Mouse (Mus musculus): ENCODE results near the gene Egfl8.

GRCm38 (mm10) chr17:34623161-34623560, 7.4 kb upstream of the Egfl8 start:
- no peak for TF ChIP-seq CTCF (IDR thresholded peaks at IDR 0.05; ENCODE audit: extremely low read depth, insufficient read depth, insufficient read length, insufficient replicate concordance)
- no peak for TF ChIP-seq POLR2A (IDR thresholded peaks at IDR 0.05; ENCODE audit: low read depth, low read length)

All from spleen, adult 2 months (tissue).